Mouse (Mus musculus) spleen, adult 2 months (tissue): ENCODE results near the gene Mrpl11.

ENCODE experiments used
- CTCF ChIP-seq: fragments of 200-500 bp; IDR thresholded peaks from 2 replicates; pipeline ENCODE4 v1.5.1; 2011; ENCODE audit warnings: mild to moderate bottlenecking, inconsistent platforms; ENCODE audit not compliant: insufficient read depth, insufficient read length, insufficient replicate concordance; ENCODE audit errors: extremely low read depth
- POLR2A ChIP-seq: fragments of 200-500 bp; IDR thresholded peaks from 2 replicates; pipeline ENCODE4 v1.6.1; 2011; ENCODE audit warnings: low read depth, low read length, inconsistent platforms

DNA sequence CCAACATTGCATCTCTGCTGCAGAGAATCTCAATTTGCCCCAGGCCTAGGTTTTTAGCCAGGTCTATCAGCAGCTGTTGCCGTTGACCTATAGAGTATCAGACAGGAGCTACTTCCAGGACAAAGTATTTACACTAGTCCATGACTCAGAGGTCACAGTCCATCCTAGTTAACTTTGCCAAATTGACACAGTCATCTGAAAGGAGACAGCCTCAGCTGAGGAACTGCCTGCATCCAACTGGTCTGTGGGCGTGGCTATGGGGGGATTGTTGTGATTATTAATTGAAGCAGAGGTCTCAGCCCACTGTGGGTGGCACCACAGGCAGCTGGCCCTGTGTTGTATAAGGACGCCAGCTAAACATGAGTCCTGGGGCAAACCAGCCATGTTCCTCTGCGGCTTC is 43.0 kb downstream of the Mrpl11 start:
- TF ChIP-seq POLR2A (no peak), CTCF (no peak)
